In genomic region chr6:47995661-47996060, GRCm38 (mm10) we compare ENCODE assay signal across 23 mouse cellular contexts. TPM values are rescaled to one million over a fixed set of nuclear protein-coding genes. Genes with fewer than 3 reads are reported as not detected.
DNase-seq lines count a peak whose midpoint lies in the region; ATAC-seq and TF ChIP-seq lines count a peak whose summit lies in the region.
"Had no signal": no experiment of that assay in that cellular context is flagged by ENCODE, and none has a peak within 500 bp of the region (broad histone marks: within the 10 kb centered on the region; RNA-seq: fewer than 3 reads in every experiment).

No protein-coding gene starts in this region.

- H3K4me1 ChIP-seq in heart, embryonic 11.5 days (ENCODE audit: control insufficient read depth, insufficient read depth, low read length): no peaks in the 10 kb centered on the region
- H3K4me1 ChIP-seq in liver, adult 2 months (ENCODE audit: control insufficient read depth, insufficient read depth, low read length): peaks cover 8% of the 10 kb centered on the region; the same call in 1 of the 2 replicates
- H3K4me1 ChIP-seq in liver, embryonic 12.5 days: no peaks in the 10 kb centered on the region
- no peaks in the 10 kb centered on the region for H3K4me1 ChIP-seq in lung, embryonic 16.5 days (replicated peaks; ENCODE audit: control insufficient read depth, insufficient read depth, low read length)
- H3K4me1 ChIP-seq: embryonic facial prominence, embryonic 10.5 days; embryonic facial prominence, embryonic 12.5 days; forebrain, embryonic 13.5 days; forebrain, embryonic 15.5 days had no signal

- H3K4me3 ChIP-seq in heart, embryonic 11.5 days (ENCODE audit: low read depth, low read length): no peak overlapping the region
- H3K4me3 ChIP-seq in liver, adult 2 months (ENCODE audit: insufficient read depth, low read depth, low read length): no peak overlapping the region
- no peak overlapping the region for H3K4me3 ChIP-seq in liver, embryonic 12.5 days
- no peak overlapping the region for H3K4me3 ChIP-seq in lung, embryonic 16.5 days (ENCODE audit: low read length)
- H3K4me3 ChIP-seq: embryonic facial prominence, embryonic 10.5 days; embryonic facial prominence, embryonic 12.5 days; forebrain, embryonic 13.5 days; forebrain, embryonic 15.5 days had no signal

- H3K9me3 ChIP-seq in heart, embryonic 11.5 days (replicated peaks; ENCODE audit: control insufficient read depth, low read length): peaks cover 5% of the 10 kb centered on the region
- no peaks in the 10 kb centered on the region for H3K9me3 ChIP-seq in liver, embryonic 12.5 days (replicated peaks)
- H3K9me3 ChIP-seq in lung, embryonic 16.5 days (ENCODE audit: control insufficient read depth, low read length): no peaks in the 10 kb centered on the region
- H3K9me3 ChIP-seq: embryonic facial prominence, embryonic 10.5 days; embryonic facial prominence, embryonic 12.5 days; forebrain, embryonic 13.5 days; forebrain, embryonic 15.5 days; G1E had no signal

- no peak overlapping the region for H3K27ac ChIP-seq in heart, embryonic 11.5 days (ENCODE audit: low read depth, low read length)
- H3K27ac ChIP-seq in liver, adult 2 months (replicated peaks; ENCODE audit: insufficient read depth, low read depth, low read length): peak overlapping the region; percentile 10; the same call in 1 of the 2 replicates
- no peak overlapping the region for H3K27ac ChIP-seq in liver, embryonic 12.5 days
- H3K27ac ChIP-seq in lung, embryonic 16.5 days (ENCODE audit: low read length): no peak overlapping the region
- H3K27ac ChIP-seq: embryonic facial prominence, embryonic 10.5 days; embryonic facial prominence, embryonic 12.5 days; forebrain, embryonic 13.5 days; forebrain, embryonic 15.5 days had no signal

- H3K4me2 ChIP-seq in heart, embryonic 11.5 days: no peak overlapping the region
- H3K4me2 ChIP-seq in liver, embryonic 12.5 days: no peak overlapping the region
- H3K4me2 ChIP-seq in lung, embryonic 16.5 days (ENCODE audit: low read depth, low read length): no peak overlapping the region
- H3K4me2 ChIP-seq: embryonic facial prominence, embryonic 12.5 days; forebrain, embryonic 13.5 days; forebrain, embryonic 15.5 days had no signal

- H3K79me2 ChIP-seq in liver, adult 2 months (ENCODE audit: control insufficient read depth, insufficient read depth, low read length): no peaks in the 10 kb centered on the region

- TF ChIP-seq POLR2A in liver, adult 2 months (IDR thresholded peaks at IDR 0.05; ENCODE audit: extremely low read depth, insufficient read depth, low read length): no peak

- DNase-seq in heart, adult 11 months: peak; percentile 74
- peak; percentile 90 for DNase-seq in liver, adult 2 months (ENCODE audit: extremely low read depth, low read depth, low spot score)
- DNase-seq in lung, postnatal 14 days: no peak
- DNase-seq: adrenal gland, adult 8-10 months; adrenal gland, postnatal 14 days; adrenal gland, postnatal 36 days; B cell, adult 2 months; cerebellum, adult 11-12 months; cerebellum, adult 2 months; cerebellum, adult 9-10 months; cerebellum, postnatal 10 days; cerebellum, postnatal 25 days had no signal

- TF ChIP-seq CTCF in liver, adult 2 months (IDR thresholded peaks at IDR 0.05; ENCODE audit: low read depth, low read length): no peak

- peaks cover 81% of the 10 kb centered on the region for H3K27me3 ChIP-seq in heart, embryonic 11.5 days (ENCODE audit: control insufficient read depth, insufficient read depth, low read length)
- no peaks in the 10 kb centered on the region for H3K27me3 ChIP-seq in liver, adult 2 months (ENCODE audit: control insufficient read depth, insufficient read depth, low read length)
- no peaks in the 10 kb centered on the region for H3K27me3 ChIP-seq in liver, embryonic 12.5 days (replicated peaks)
- no peaks in the 10 kb centered on the region for H3K27me3 ChIP-seq in lung, embryonic 16.5 days (ENCODE audit: control insufficient read depth, insufficient read depth, low read depth, low read length)
- H3K27me3 ChIP-seq: embryonic facial prominence, embryonic 12.5 days; forebrain, embryonic 13.5 days; forebrain, embryonic 15.5 days; Patski had no signal

- no peak for ATAC-seq in heart, embryonic 11.5 days (replicated peaks; ENCODE audit: insufficient number of reproducible peaks, low FRiP score, low TSS enrichment)
- ATAC-seq in liver, embryonic 12.5 days: no peak
- ATAC-seq in lung, embryonic 16.5 days (ENCODE audit: low read depth): peak; percentile 56
- ATAC-seq: activated CD4-positive, CD25-positive, alpha-beta regulatory T cell, adult 4 months; CD4-positive, CD25-positive, alpha-beta regulatory T cell, adult 4 months; forebrain, embryonic 13.5 days; forebrain, embryonic 15.5 days; Patski had no signal

- H3K36me3 ChIP-seq in heart, embryonic 11.5 days (ENCODE audit: control insufficient read depth, insufficient read depth, low read length): no peaks in the 10 kb centered on the region
- no peaks in the 10 kb centered on the region for H3K36me3 ChIP-seq in liver, adult 2 months (ENCODE audit: control insufficient read depth, insufficient read depth, low read length)
- no peaks in the 10 kb centered on the region for H3K36me3 ChIP-seq in liver, embryonic 12.5 days
- H3K36me3 ChIP-seq in lung, embryonic 16.5 days (ENCODE audit: control insufficient read depth, insufficient read depth, low read length): no peaks in the 10 kb centered on the region
- H3K36me3 ChIP-seq: embryonic facial prominence, embryonic 10.5 days; embryonic facial prominence, embryonic 12.5 days; forebrain, embryonic 15.5 days; G1E had no signal

- no peak overlapping the region for H3K9ac ChIP-seq in heart, embryonic 11.5 days (ENCODE audit: low read depth, low read length)
- H3K9ac ChIP-seq in liver, adult 2 months (ENCODE audit: low read depth, low read length): no peak overlapping the region
- H3K9ac ChIP-seq in liver, embryonic 12.5 days: no peak overlapping the region
- no peak overlapping the region for H3K9ac ChIP-seq in lung, embryonic 16.5 days (ENCODE audit: low read length)
- H3K9ac ChIP-seq: embryonic facial prominence, embryonic 12.5 days; forebrain, embryonic 13.5 days; forebrain, embryonic 15.5 days had no signal

- 89% methylated on average over 9 of the region's 9 CpGs for WGBS in heart, embryonic 11.5 days (ENCODE audit: insufficient replicate concordance)
- WGBS in liver, adult 2 months: 29% methylated on average over 9 of the region's 9 CpGs
- 76% methylated on average over 9 of the region's 9 CpGs for WGBS in liver, embryonic 12.5 days (ENCODE audit: insufficient replicate concordance)
- 59% methylated on average over 9 of the region's 9 CpGs for WGBS in lung, embryonic 16.5 days

RNA-seq across cellular contexts. Expression of gene Zfp956, which starts 42.5 kb away (rescaled TPM):
- 2.5 and 2.9 TPM in 2 replicates for polyA plus RNA-seq in heart, embryonic 11.5 days (2014; fragmentation: Nextera tagmentation; extraction: Ambion mirVana)
- total RNA-seq in liver, adult 2 months (2014; rRNA removed): 2.7 and 3.2 TPM in 2 replicates
- polyA plus RNA-seq in liver, adult 2 months (2012; rRNA removed): 3.4 and 4.7 TPM in 2 replicates
- 4.6 and 5.3 TPM in 2 replicates for polyA plus RNA-seq in liver, embryonic 12.5 days (2016; fragmentation: Nextera tagmentation; extraction: Ambion mirVana)
- polyA plus RNA-seq in lung, embryonic 16.5 days (2015; fragmentation: Nextera tagmentation; extraction: Ambion mirVana): 8.6 and 9.2 TPM in 2 replicates

RNA-seq across cellular contexts. Expression of gene Zfp777, which starts 53.0 kb away (rescaled TPM):
- polyA plus RNA-seq in heart, embryonic 11.5 days (2014; fragmentation: Nextera tagmentation; extraction: Ambion mirVana): 3.5 and 4.2 TPM in 2 replicates
- total RNA-seq in liver, adult 2 months (2014; rRNA removed): 2.8 and 3.3 TPM in 2 replicates
- 5.7 and 6.4 TPM in 2 replicates for polyA plus RNA-seq in liver, adult 2 months (2012; rRNA removed)
- polyA plus RNA-seq in liver, embryonic 12.5 days (2016; fragmentation: Nextera tagmentation; extraction: Ambion mirVana): 4.9 and 5.5 TPM in 2 replicates
- 4.8 and 6.1 TPM in 2 replicates for polyA plus RNA-seq in lung, embryonic 16.5 days (2015; fragmentation: Nextera tagmentation; extraction: Ambion mirVana)
